Mouse (Mus musculus) hindbrain, embryonic 12.5 days (tissue): ENCODE measurements around the gene Entpd1. TPM values are rescaled to one million over a fixed set of nuclear protein-coding genes. Genes with fewer than 3 reads are reported as not detected.
A peak's percentile ranks its signal among the peaks of the same experiment; 100 is the strongest.

Experiments used
- ATAC-seq: fragments of 200-750 bp; cut with Nextera tagmentation; 2 replicates; pipeline ENCODE4 v1.8.0; 2017; ENCODE audit warnings: moderate TSS enrichment; ENCODE audit not compliant: low FRiP score
- H3K27ac ChIP-seq: fragments of 300-500 bp; sonication (generic); 2 replicates; pipeline ENCODE4 v1.5.1; 2016; ENCODE audit warnings: mild to moderate bottlenecking
- H3K27me3 ChIP-seq: fragments of 300-500 bp; sonication (generic); 2 replicates; pipeline ENCODE4 v1.6.1; 2016; ENCODE audit warnings: mild to moderate bottlenecking
- H3K36me3 ChIP-seq: fragments of 300-500 bp; sonication (generic); 2 replicates; pipeline ENCODE4 v1.6.1; 2016; ENCODE audit warnings: mild to moderate bottlenecking
- H3K4me1 ChIP-seq: fragments of 300-500 bp; sonication (generic); 2 replicates; pipeline ENCODE4 v1.6.1; 2016
- H3K4me2 ChIP-seq: fragments of 300-500 bp; sonication (generic); replicated peaks from 2 replicates; pipeline ENCODE4 v1.6.1; 2016; ENCODE audit warnings: mild to moderate bottlenecking
- H3K4me3 ChIP-seq: fragments of 300-500 bp; sonication (generic); 2 replicates; pipeline ENCODE4 v1.5.1; 2016; ENCODE audit warnings: mild to moderate bottlenecking
- H3K9ac ChIP-seq: fragments of 300-500 bp; sonication (generic); 2 replicates; pipeline ENCODE4 v1.6.1; 2016; ENCODE audit warnings: mild to moderate bottlenecking, moderate library complexity
- H3K9me3 ChIP-seq: fragments of 300-500 bp; sonication (generic); replicated peaks from 2 replicates; pipeline ENCODE4 v1.6.1; 2016; ENCODE audit warnings: mild to moderate bottlenecking
- WGBS: fragments of 180-500 bp; shearing (Covaris S2); methylation state at CpG from one replicate; pipeline ENCODE4 v1.1.7; 2016; 5-methylcytosine and 5-hydroxymethylcytosine counted together
- polyA plus RNA-seq: library from polyadenylated mRNA; unstranded; fragments of >200 nt; fragmentation: Nextera tagmentation; extraction: Ambion mirVana; gene quantifications from 2 replicates; pipeline ENCODE4 v1.2.1, GENCODE M21; 2016

Entpd1 gene
- polyA plus RNA-seq, 1 experiment from 2014 or later: 10.4 TPM

- H3K9ac ChIP-seq: peak overlapping the region; percentile 50; the same call in 1 of the 2 replicates
- H3K4me1 ChIP-seq: peaks cover 11% of the 10 kb centered on the region
- H3K4me2 ChIP-seq: peak overlapping the region; percentile 48
- no peaks in the 10 kb centered on the region for H3K27me3 ChIP-seq
- peak; percentile 35; the same call in 1 of the 2 replicates for ATAC-seq
- peak overlapping the region; percentile 6; the same call in 1 of the 2 replicates for H3K4me3 ChIP-seq
- WGBS: 67% methylated on average over 5 of the region's 5 CpGs
- 0 out of 2 replicates have a peak, but pooled peaks cover 4% of the 10 kb centered on the region for H3K36me3 ChIP-seq
- no peaks in the 10 kb centered on the region for H3K9me3 ChIP-seq
- H3K27ac ChIP-seq: peak overlapping the region; percentile 81
Measured at GRCm38 (mm10) chr19:40737613-40738012, 125.4 kb downstream of the Entpd1 start.

- Histone ChIP-seq H3K4me3 (no peak overlapping the region), H3K36me3 (0 out of 2 replicates have a peak, but pooled peaks cover 4% of the 10 kb centered on the region), H3K9me3 (no peaks in the 10 kb centered on the region), H3K27ac (no peak overlapping the region), H3K27me3 (no peaks in the 10 kb centered on the region), H3K9ac (no peak overlapping the region), H3K4me2 (no peak overlapping the region), H3K4me1 (peaks cover 11% of the 10 kb centered on the region)
- ATAC-seq: no peak
- 90% methylated on average over 13 of the region's 13 CpGs for WGBS
Measured at GRCm38 (mm10) chr19:40738683-40739324, 126.6 kb downstream of the Entpd1 start.

GRCm38 (mm10) chr19:40746603-40747002, 134.4 kb downstream of the Entpd1 start:
- H3K4me3 ChIP-seq: no peak overlapping the region
- 0 out of 2 replicates have a peak, but pooled peaks cover 2% of the 10 kb centered on the region for H3K9me3 ChIP-seq
- no peak overlapping the region for H3K27ac ChIP-seq
- H3K27me3 ChIP-seq: no peaks in the 10 kb centered on the region; the same call in 1 of the 2 replicates
- no peaks in the 10 kb centered on the region for H3K36me3 ChIP-seq
- no peak overlapping the region for H3K4me2 ChIP-seq
- H3K4me1 ChIP-seq: no peaks in the 10 kb centered on the region
- no peak overlapping the region for H3K9ac ChIP-seq
- ATAC-seq: no peak
- WGBS: 52% methylated on average over 4 of the region's 4 CpGs

GRCm38 (mm10) chr19:40748559-40748958, 136.4 kb downstream of the Entpd1 start, which contains the start of gene Cc2d2b:
Gene Cc2d2b (plus strand): TSS chr19:40748753.
- no peaks in the 10 kb centered on the region; the same call in 1 of the 2 replicates for H3K27me3 ChIP-seq
- WGBS: 60% methylated on average over 16 of the region's 17 CpGs
- H3K27ac ChIP-seq: no peak within 1 kb of the TSS
- no peaks in the 10 kb centered on the region for H3K36me3 ChIP-seq
- 0 out of 2 replicates have a peak, but pooled peaks cover 2% of the 10 kb centered on the region for H3K9me3 ChIP-seq
- H3K4me1 ChIP-seq: no peaks in the 10 kb centered on the region
- no peak within 1 kb of the TSS for H3K9ac ChIP-seq
- 0 out of 2 replicates have a peak within 1 kb of the TSS, but pooled peaks have one; percentile 21 for H3K4me2 ChIP-seq
- no peak for ATAC-seq
- H3K4me3 ChIP-seq: no peak within 1 kb of the TSS; the same call in 1 of the 2 replicates

DNA sequence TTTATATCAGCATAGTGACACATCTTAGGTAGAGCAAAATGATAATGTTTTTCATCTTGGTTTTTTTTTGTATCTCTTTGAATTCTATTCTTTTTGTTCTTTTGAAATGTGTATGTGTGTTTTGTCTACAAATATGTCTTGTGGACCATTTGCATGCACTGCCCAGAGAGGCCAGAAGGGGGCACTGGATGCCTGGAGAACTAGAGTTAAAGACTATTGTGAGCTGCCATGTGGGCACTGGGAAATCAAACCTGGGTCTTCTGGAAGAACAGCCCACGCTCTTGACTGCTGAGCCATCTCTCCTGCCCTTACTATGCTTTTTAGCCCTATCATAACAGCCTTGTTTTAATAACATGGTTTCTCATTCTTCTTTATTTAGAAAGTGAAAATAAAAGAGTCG, 142.1 kb downstream of the Entpd1 start:
- H3K4me3 ChIP-seq: no peak overlapping the region
- H3K36me3 ChIP-seq: no peaks in the 10 kb centered on the region
- no peaks in the 10 kb centered on the region for H3K9me3 ChIP-seq
- H3K9ac ChIP-seq: no peak overlapping the region
- no peak for ATAC-seq
- no peak overlapping the region for H3K4me2 ChIP-seq
- H3K27ac ChIP-seq: no peak overlapping the region
- H3K27me3 ChIP-seq: no peaks in the 10 kb centered on the region
- 78% methylated on average over 2 of the region's 2 CpGs for WGBS
- no peaks in the 10 kb centered on the region for H3K4me1 ChIP-seq

- H3K9me3 ChIP-seq: no peaks in the 10 kb centered on the region
- ATAC-seq: no peak
- H3K4me3 ChIP-seq: no peak overlapping the region
- 70% methylated on average over 2 of the region's 2 CpGs for WGBS
- 0 out of 2 replicates have a peak, but pooled peaks cover 4% of the 10 kb centered on the region for H3K4me1 ChIP-seq
- no peak overlapping the region for H3K9ac ChIP-seq
- 0 out of 2 replicates have a peak, but pooled peaks cover 5% of the 10 kb centered on the region for H3K27me3 ChIP-seq
- no peaks in the 10 kb centered on the region for H3K36me3 ChIP-seq
- H3K4me2 ChIP-seq: no peak overlapping the region
- no peak overlapping the region for H3K27ac ChIP-seq
Measured at GRCm38 (mm10) chr19:40760071-40760470, 147.9 kb downstream of the Entpd1 start.

- Histone ChIP-seq H3K27ac (no peak overlapping the region), H3K27me3 (0 out of 2 replicates have a peak, but pooled peaks cover 5% of the 10 kb centered on the region), H3K9ac (peak overlapping the region; percentile 39), H3K4me1 (0 out of 2 replicates have a peak, but pooled peaks cover 4% of the 10 kb centered on the region), H3K36me3 (no peaks in the 10 kb centered on the region), H3K4me3 (peak overlapping the region; percentile 22), H3K4me2 (peak overlapping the region; percentile 44), H3K9me3 (no peaks in the 10 kb centered on the region)
- 39% methylated on average over 22 of the region's 22 CpGs for WGBS
- ATAC-seq: no peak
Measured at GRCm38 (mm10) chr19:40762023-40762759, 150.0 kb downstream of the Entpd1 start.

DNA sequence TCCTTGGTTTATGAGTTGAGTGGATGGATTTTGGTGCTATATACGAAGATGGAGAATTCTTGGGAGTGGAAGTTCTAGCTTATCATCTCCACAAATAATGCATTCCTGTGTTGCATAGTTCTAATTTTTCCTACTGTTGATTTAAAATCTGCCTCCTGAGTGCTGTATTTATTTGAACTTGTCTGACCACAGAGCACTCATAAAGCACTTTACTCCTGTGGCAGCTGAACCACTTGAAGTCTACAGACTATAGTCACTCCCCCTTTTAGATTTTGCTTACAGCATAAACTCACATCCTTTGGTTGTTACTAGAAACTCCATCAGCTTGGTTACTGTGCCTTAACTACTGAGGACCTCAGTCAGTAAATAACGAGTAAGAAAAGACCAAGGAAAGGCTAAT, 155.0 kb downstream of the Entpd1 start:
- H3K4me1 ChIP-seq: 0 out of 2 replicates have a peak, but pooled peaks cover 2% of the 10 kb centered on the region

GRCm38 (mm10) chr19:40769341-40769770, 157.2 kb downstream of the Entpd1 start:
- H3K36me3 ChIP-seq: no peaks in the 10 kb centered on the region
- 49% methylated on average over 7 of the region's 7 CpGs for WGBS

More for the DNA sequence above, 155.0 kb downstream of the Entpd1 start:
- Histone ChIP-seq H3K4me2 (no peak overlapping the region), H3K27me3 (no peaks in the 10 kb centered on the region), H3K27ac (no peak overlapping the region), H3K4me3 (no peak overlapping the region), H3K9me3 (no peaks in the 10 kb centered on the region), H3K36me3 (no peaks in the 10 kb centered on the region), H3K9ac (no peak overlapping the region)
- 74% methylated on average over 2 of the region's 2 CpGs for WGBS
- ATAC-seq: no peak

GRCm38 (mm10) chr19:40788004-40788714, 176.0 kb downstream of the Entpd1 start:
- no peaks in the 10 kb centered on the region for H3K9me3 ChIP-seq
- 76% methylated on average over 14 of the region's 15 CpGs for WGBS
- no peak overlapping the region for H3K4me2 ChIP-seq
- no peaks in the 10 kb centered on the region for H3K27me3 ChIP-seq
- H3K27ac ChIP-seq: no peak overlapping the region
- H3K4me1 ChIP-seq: no peaks in the 10 kb centered on the region
- H3K9ac ChIP-seq: no peak overlapping the region
- ATAC-seq: no peak
- H3K36me3 ChIP-seq: no peaks in the 10 kb centered on the region
- H3K4me3 ChIP-seq: no peak overlapping the region

More at GRCm38 (mm10) chr19:40769341-40769770, 157.2 kb downstream of the Entpd1 start:
- Histone ChIP-seq H3K27me3 (no peaks in the 10 kb centered on the region), H3K9ac (no peak overlapping the region), H3K9me3 (no peaks in the 10 kb centered on the region), H3K4me1 (no peaks in the 10 kb centered on the region), H3K27ac (no peak overlapping the region), H3K4me3 (no peak overlapping the region), H3K4me2 (no peak overlapping the region)
- no peak for ATAC-seq

GRCm38 (mm10) chr19:40788715-40789084, 176.5 kb downstream of the Entpd1 start:
- WGBS: 92% methylated on average over 2 of the region's 2 CpGs
- no peak overlapping the region for H3K9ac ChIP-seq
- ATAC-seq: no peak
- no peaks in the 10 kb centered on the region for H3K27me3 ChIP-seq
- no peaks in the 10 kb centered on the region for H3K4me1 ChIP-seq
- H3K9me3 ChIP-seq: no peaks in the 10 kb centered on the region
- H3K4me2 ChIP-seq: no peak overlapping the region
- H3K4me3 ChIP-seq: no peak overlapping the region
- H3K27ac ChIP-seq: no peak overlapping the region
- H3K36me3 ChIP-seq: no peaks in the 10 kb centered on the region
